Mouse (Mus musculus) lung, adult 2 months (tissue): ENCODE measurements around the gene 4930404N11Rik. TPM values are rescaled to one million over a fixed set of nuclear protein-coding genes. Genes with fewer than 3 reads are reported as not detected.

Experiments
- DNase-seq: peaks from one replicate; pipeline ENCODE4 v3.0.0; 2022
- H3K4me1 ChIP-seq: fragments of 200-500 bp; 2 replicates; pipeline ENCODE4 v1.6.1; 2011; ENCODE audit warnings: low read length; ENCODE audit not compliant: control insufficient read depth, insufficient read depth
- H3K4me3 ChIP-seq: fragments of 200-500 bp; replicated peaks from 2 replicates; pipeline ENCODE3; 2011; ENCODE audit warnings: low read depth, mild to moderate bottlenecking, control low read depth, low read length; ENCODE audit errors: extremely low read depth
- CTCF ChIP-seq: fragments of 200-500 bp; IDR thresholded peaks from 2 replicates; pipeline ENCODE4 v1.5.1; 2011; ENCODE audit warnings: mild to moderate bottlenecking, low read length, control low read depth; ENCODE audit not compliant: insufficient read depth
- POLR2A ChIP-seq: fragments of 200-500 bp; IDR thresholded peaks from 2 replicates; pipeline ENCODE4 v1.6.1; 2011; ENCODE audit warnings: low read depth, mild to moderate bottlenecking, control low read depth, low read length, borderline replicate concordance; ENCODE audit errors: extremely low read depth
- WGBS: fragments of 180-500 bp; shearing (Covaris S2); methylation state at CpG from one replicate; pipeline ENCODE4 v1.1.7; 2018; 5-methylcytosine and 5-hydroxymethylcytosine counted together
- polyA plus RNA-seq: library from polyadenylated mRNA; depleted of rRNA; stranded (reverse); fragments of >200 nt; gene quantifications from 2 replicates; pipeline ENCODE4 v1.2.3, GENCODE M21; 2012

4930404N11Rik gene
- polyA plus RNA-seq, 1 experiment: 21.9 TPM

DNA sequence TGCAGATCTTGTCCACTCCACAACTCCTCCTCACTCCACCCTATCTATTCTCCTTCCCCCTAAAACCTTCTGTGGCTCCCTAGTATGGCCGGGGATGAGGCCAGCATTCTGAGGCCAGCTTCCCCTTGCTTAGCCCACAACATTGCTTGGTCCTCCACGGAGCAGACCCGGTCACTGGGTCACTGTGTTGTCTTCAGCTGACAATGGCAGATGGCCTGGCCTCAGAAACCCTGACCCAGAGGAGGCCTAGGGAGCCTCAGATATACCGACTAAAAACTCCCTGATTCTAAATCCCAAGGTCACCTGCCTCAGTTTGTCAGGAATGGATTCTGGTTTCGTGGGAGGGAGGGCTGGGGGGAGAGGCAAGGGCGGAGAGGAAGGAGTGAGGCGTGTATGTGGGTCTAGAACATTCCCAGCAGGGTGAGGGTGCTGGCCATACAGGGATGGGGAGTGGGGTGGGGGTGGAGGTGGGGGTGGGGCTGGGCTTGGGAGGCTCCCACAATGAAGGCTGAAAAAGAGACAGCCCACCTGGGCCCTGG, 36.7 kb upstream of the 4930404N11Rik start:
- TF ChIP-seq CTCF (no peak), POLR2A (no peak)
- whole genome bisulfite sequencing: 40% methylated on average over 7 of the region's 7 CpGs
- Histone ChIP-seq H3K4me3 (no peak overlapping the region), H3K4me1 (peaks cover 38% of the 10 kb centered on the region)
- DNase-seq: no peak

DNA sequence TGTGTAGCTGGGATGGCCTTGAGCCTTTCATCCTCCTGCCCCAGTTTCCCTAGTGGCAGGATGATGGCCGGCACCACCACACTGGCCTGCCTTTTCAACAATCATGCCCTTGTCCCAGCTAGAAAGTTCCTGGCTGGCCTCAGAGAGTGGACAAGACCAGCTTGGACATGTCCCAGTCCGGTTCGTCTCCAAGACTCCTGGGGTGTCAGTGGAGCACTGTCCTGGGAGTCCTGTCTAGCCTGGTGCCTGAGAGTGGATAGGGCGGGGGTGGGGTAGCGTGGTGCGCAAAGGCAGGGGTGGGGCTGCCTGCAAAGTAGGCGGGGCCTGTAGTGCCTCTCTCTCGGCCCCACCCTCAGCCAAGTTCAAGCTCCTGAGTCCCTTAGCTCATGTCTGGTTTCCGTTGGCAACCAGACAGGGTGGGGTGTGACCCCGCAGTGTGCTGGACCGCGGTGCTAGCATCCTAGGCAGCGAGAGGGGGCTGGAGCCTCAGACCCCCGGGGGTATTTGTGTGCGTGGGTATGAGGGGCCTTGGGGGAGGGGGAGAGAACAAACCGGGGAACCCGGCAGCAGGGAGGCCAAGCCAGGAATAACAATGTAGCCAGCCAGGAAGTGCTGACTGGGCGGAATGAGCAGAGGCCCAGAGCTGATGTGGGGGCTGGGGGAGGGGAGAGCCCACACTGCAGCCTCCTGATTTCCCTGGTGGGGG, 36.1 kb upstream of the 4930404N11Rik start:
- TF ChIP-seq POLR2A (no peak), CTCF (no peak)
- peak; percentile 60 for DNase-seq
- 11% methylated on average over 18 of the region's 18 CpGs for WGBS
- Histone ChIP-seq H3K4me3 (no peak overlapping the region), H3K4me1 (peaks cover 34% of the 10 kb centered on the region)

DNA sequence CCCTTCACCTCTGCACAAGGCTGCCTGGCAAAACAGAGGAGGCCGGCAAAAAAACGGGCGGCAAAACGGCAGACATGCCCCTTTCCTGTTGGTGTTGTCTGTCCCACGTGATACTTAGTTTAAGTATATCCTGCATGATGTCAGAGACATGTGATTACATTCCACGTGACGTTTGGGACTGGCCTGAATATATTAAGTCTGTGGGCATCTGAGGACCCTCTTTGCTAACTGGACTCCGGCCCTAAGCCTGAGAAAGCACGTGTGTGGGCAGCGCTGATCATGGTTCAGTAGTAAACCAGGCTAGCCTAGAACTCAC, 35.5 kb upstream of the 4930404N11Rik start:
- WGBS: 46% methylated on average over 10 of the region's 10 CpGs
- TF ChIP-seq POLR2A (no peak), CTCF (no peak)
- Histone ChIP-seq H3K4me1 (peaks cover 31% of the 10 kb centered on the region), H3K4me3 (no peak overlapping the region)
- DNase-seq: no peak

DNA sequence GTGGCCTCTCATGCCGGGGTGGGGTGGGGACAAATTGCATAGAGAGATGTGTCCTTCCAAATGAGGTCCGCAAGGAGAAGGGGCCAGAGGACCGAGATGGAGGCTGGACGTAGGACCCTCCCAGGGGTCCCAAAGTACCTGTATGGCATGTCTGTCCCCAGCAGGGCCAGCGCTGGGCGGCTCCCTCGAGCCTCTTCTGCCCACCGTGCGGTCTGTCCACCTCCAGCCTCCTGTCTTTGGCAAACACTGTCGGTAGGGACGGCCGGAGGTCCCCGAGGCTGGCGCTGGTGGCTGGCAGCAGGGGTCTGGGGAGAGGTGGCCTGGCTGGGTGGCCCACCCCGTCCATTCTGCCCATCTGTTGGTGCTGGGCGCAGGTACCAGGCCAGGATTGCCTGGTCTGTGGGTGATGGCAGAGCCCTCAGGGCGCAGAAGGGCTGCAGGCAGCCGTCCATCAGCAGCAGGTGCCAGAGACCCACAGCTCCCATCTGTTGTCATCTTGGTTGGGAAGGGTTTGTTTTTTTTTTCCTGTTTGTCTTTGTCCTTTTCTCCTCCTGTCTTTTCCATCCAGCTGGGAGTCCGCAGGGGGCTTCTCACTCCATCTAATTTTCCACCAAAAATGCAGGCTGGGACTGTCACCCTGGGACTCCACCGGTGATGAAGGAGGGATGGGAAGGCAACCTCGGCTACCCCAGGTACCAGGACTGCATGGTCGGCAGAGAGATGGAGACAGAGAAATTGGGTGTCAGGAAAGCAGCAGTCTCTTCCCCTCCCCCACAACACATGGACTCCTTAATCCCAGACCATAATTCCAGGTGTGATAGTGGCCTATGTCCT, 35.0 kb upstream of the 4930404N11Rik start:
- DNase-seq: no peak
- Histone ChIP-seq H3K4me1 (peaks cover 30% of the 10 kb centered on the region), H3K4me3 (no peak overlapping the region)
- 68% methylated on average over 22 of the region's 22 CpGs for WGBS
- no peak for TF ChIP-seq CTCF

DNA sequence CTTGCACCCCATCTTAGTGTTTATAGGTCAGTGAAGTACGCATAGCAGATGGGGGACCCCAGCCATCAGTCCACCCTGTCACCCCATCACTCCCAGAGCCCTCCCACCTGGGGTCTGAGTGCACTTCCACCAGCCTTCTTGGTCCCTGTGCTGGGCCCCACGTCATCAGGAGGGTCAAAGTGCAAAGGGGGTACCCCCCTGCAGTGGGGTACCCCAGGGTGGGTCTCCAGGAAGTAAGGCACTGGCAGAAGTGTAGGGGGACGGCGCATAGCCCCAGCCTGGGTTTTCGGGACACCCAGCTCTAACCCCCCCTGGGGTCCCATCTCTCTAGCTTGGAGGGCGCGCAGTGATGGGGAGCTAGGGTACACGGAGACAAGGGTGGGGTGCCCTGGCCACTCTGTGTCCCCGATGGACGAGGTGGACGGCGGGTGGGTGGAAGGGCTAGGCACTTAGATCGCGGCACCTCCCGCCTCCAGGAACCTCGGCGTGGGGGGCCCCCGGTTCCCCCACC, 34.2 kb upstream of the 4930404N11Rik start:
- 85% methylated on average over 18 of the region's 18 CpGs for WGBS

DNA sequence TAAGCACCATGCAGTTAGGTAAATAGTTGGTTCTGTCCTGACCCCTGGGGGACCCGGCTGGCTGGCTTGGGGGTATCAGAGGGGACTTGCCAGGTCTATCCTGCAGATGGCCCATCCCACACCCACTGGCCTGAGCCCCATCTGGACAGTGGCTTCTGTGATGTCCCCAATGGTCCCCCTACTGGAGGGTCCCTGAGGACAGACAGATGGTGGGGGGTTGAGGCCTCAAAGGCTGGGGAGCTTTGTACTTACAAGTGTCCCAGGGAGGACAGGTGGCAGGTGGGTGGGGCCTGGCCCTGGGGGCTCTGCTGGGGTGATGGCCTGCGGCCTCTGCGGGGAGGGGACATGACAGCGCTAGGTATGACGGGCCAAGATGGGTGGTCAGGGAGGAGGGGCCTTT, 33.7 kb upstream of the 4930404N11Rik start:
- TF ChIP-seq CTCF (no peak), POLR2A (no peak)

More for the DNA sequence above, 34.2 kb upstream of the 4930404N11Rik start:
- Histone ChIP-seq H3K4me1 (peaks cover 24% of the 10 kb centered on the region), H3K4me3 (no peak overlapping the region)
- no peak for DNase-seq
- TF ChIP-seq CTCF: no peak
- no peak for TF ChIP-seq POLR2A

DNA sequence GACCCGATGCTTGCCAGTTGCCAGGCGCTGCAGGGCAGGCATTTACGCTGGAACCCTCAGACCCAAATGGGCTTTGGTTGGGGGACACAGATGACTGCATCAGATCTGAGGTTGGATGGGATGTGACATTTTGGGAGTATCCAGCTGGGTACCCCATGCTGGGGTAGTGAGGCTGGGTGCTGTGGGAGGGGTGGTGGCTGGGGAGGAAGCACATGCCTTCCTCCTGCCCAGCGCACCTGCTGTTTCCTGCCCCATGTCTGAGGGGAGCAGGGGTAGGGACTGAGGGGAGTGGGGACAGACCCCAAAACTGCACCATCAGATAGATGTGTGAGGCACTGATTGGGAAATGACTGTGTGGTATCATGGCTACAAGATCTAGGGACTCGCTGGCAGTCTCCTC, 31.1 kb upstream of the 4930404N11Rik start:
- Histone ChIP-seq H3K4me1 (peaks cover 16% of the 10 kb centered on the region), H3K4me3 (no peak overlapping the region)
- WGBS: 84% methylated on average over 5 of the region's 5 CpGs
- TF ChIP-seq POLR2A (no peak), CTCF (no peak)
- no peak for DNase-seq

More for the DNA sequence above, 33.7 kb upstream of the 4930404N11Rik start:
- H3K4me3 ChIP-seq: no peak overlapping the region
- peaks cover 19% of the 10 kb centered on the region for H3K4me1 ChIP-seq
- no peak for DNase-seq
- 92% methylated on average over 5 of the region's 5 CpGs for WGBS

GRCm38 (mm10) chr10:81395865-81396264, 30.2 kb upstream of the 4930404N11Rik start:
- no peak for TF ChIP-seq CTCF
- TF ChIP-seq POLR2A: no peak
- 88% methylated on average over 4 of the region's 4 CpGs for WGBS
- Histone ChIP-seq H3K4me1 (peaks cover 8% of the 10 kb centered on the region), H3K4me3 (no peak overlapping the region)
- DNase-seq: no peak

DNA sequence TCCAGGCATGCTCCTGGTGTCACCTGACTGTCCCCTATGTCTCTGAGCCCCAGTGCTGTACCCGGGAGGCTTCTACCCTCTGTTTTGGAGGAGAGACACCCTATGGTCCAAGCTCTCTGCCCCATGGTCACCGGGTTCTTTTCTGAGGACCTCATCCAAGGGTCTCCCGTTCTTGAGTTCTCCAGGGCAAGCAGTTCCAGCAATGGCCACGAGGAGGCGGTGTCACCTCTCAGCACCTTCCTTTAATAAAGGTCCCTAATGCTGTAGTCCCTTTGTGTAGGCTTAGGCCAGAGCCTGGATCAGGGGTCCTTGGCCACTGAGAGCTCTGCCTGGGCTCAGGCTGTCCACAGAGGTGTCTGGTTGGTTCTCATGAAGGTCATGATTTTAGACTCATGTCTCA, 29.5 kb upstream of the 4930404N11Rik start:
- peaks cover 7% of the 10 kb centered on the region for H3K4me1 ChIP-seq
- 15% methylated on average over 5 of the region's 5 CpGs for WGBS
- no peak overlapping the region for H3K4me3 ChIP-seq
- DNase-seq: peak; percentile 71
- TF ChIP-seq POLR2A (no peak), CTCF (peak; percentile 97)
